ENCODE assay signal across 7 mouse cellular contexts in genomic region chr1:192189056-192189455, GRCm38 (mm10). TPM values are rescaled to one million over a fixed set of nuclear protein-coding genes. Genes with fewer than 3 reads are reported as not detected.
DNase-seq lines count a peak whose midpoint lies in the region; TF ChIP-seq lines count a peak whose summit lies in the region.

No protein-coding gene starts in this region.

- no peaks in the 10 kb centered on the region for H3K27me3 ChIP-seq in cerebellum, adult 2 months (ENCODE audit: control insufficient read depth, insufficient read depth, low read length)

- no peak overlapping the region for H3K27ac ChIP-seq in cerebellum, adult 2 months (ENCODE audit: insufficient read depth, low read length)

- no peak for TF ChIP-seq POLR2A in cerebellum, adult 2 months (IDR thresholded peaks at IDR 0.05; ENCODE audit: borderline replicate concordance, insufficient read depth, low read length)

- peak; percentile 75 for TF ChIP-seq CTCF in cerebellum, adult 2 months (IDR thresholded peaks at IDR 0.05; ENCODE audit: borderline replicate concordance, insufficient read depth, low read depth, low read length)

- peak; percentile 61 for DNase-seq in layer of hippocampus, adult 11-12 months (ENCODE audit: low spot score)
- no peak for DNase-seq in layer of hippocampus, adult 8-10 months (ENCODE audit: low spot score in 2 of 2)
- peak; percentile 21 for DNase-seq in Muller cell, postnatal 12 days (ENCODE audit: inconsistent ontology term)
- DNase-seq in cerebellum, adult 2 months, result peak; percentile 53 to 83
- DNase-seq in induced T-regulatory cell, adult 2 months (ENCODE audit: low read depth), result peak; percentile 30
- peak; percentile 5 for DNase-seq in naive thymus-derived CD4-positive, alpha-beta T cell, adult 2 months (ENCODE audit: low read depth)
- no peak for DNase-seq in thymus, postnatal 4 days

- 3% methylated on average over 4 of the region's 4 CpGs for WGBS in cerebellum, adult 2 months

- H3K4me1 ChIP-seq in cerebellum, adult 2 months (ENCODE audit: control insufficient read depth, insufficient read depth, low read length), result peaks cover 11% of the 10 kb centered on the region

- peak overlapping the region; percentile 1 for H3K4me3 ChIP-seq in cerebellum, adult 2 months (replicated peaks; ENCODE audit: insufficient read depth, low read depth, low read length)

RNA-seq across cellular contexts. Expression of gene Kcnh1, which starts 1.5 kb away (rescaled TPM):
- 10 to 100 TPM; 28.9 to 35.3 (median 32.4) TPM for total RNA-seq in layer of hippocampus, adult 8-10 months (2022)
- polyA plus RNA-seq in cerebellum, adult 2 months (2012; rRNA removed), result 18.6 and 20.8 TPM in 2 replicates

RNA-seq across cellular contexts. Expression of gene Rcor3, which starts 51.2 kb away (rescaled TPM):
- total RNA-seq in layer of hippocampus, adult 8-10 months (2022), result 10 to 100 TPM; 47.3 to 58.1 (median 49.5) TPM
- polyA plus RNA-seq in cerebellum, adult 2 months (2012; rRNA removed), result 38.7 and 38.9 TPM in 2 replicates

Comparison
In these comparisons a context has a peak if more than half of its experiments do, and no peak if none do; other contexts are left out.
1. DNase-seq: peak in layer of hippocampus, adult 11-12 months (single experiment), Muller cell, postnatal 12 days (single experiment), cerebellum, adult 2 months (2 of 2), induced T-regulatory cell, adult 2 months (single experiment) and naive thymus-derived CD4-positive, alpha-beta T cell, adult 2 months (single experiment); none in layer of hippocampus, adult 8-10 months (0 of 2) and thymus, postnatal 4 days (single experiment).